Comparison of ENCODE assay signal across 8 mouse cellular contexts in the genomic region with DNA sequence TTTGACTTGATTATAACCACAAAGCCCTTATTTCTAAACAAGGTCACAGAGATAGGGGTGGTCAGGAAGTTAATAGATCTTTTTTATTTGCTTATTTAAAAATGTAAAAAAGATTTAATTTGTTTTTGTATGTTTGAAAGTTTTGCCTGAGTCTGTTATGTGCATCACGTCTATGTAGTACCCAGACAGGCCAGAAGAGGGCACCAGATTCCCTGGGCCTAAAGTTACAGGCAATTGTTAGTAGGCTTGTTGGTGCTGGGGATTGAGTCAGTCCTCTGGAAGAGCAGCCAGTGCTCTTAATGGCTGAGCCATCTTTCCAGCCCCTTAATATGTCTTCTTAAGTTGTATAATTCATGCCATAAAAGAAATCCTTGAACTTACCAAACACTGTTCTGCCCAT.
DNase-seq lines count a peak whose midpoint lies in the region; ATAC-seq and TF ChIP-seq lines count a peak whose summit lies in the region.

No protein-coding gene starts in this region.

- no peaks in the 10 kb centered on the region for H3K9me3 ChIP-seq in hindbrain, embryonic 11.5 days (ENCODE audit: control insufficient read depth, low read length)
- H3K9me3 ChIP-seq in hindbrain, embryonic 16.5 days (ENCODE audit: control insufficient read depth, low read length): no peaks in the 10 kb centered on the region
- peaks cover 7% of the 10 kb centered on the region for H3K9me3 ChIP-seq in E14TG2a.4 (ENCODE audit: low read length)
- H3K9me3 ChIP-seq in embryonic facial prominence, embryonic 11.5 days (replicated peaks; ENCODE audit: control insufficient read depth, low read length): no peaks in the 10 kb centered on the region

- intact Hi-C loops in heart, postnatal 10 days (cut with DNase I): loop anchor here (2.0 kb wide), 1 partner anchor 174 kb away; no protein-coding TSS in a partner anchor

- H3K27me3 ChIP-seq in hindbrain, embryonic 11.5 days (ENCODE audit: control insufficient read depth, insufficient read depth, low read length): no peaks in the 10 kb centered on the region
- no peaks in the 10 kb centered on the region for H3K27me3 ChIP-seq in hindbrain, embryonic 16.5 days (replicated peaks; ENCODE audit: control insufficient read depth, insufficient read depth, low read length)
- 0 out of 2 replicates have a peak, but pooled peaks cover 4% of the 10 kb centered on the region for H3K27me3 ChIP-seq in E14TG2a.4 (ENCODE audit: insufficient read depth, low read length)
- no peaks in the 10 kb centered on the region for H3K27me3 ChIP-seq in embryonic facial prominence, embryonic 11.5 days (ENCODE audit: control insufficient read depth, insufficient read depth, low read length)

- no peak overlapping the region for H3K4me2 ChIP-seq in hindbrain, embryonic 11.5 days (replicated peaks; ENCODE audit: low read depth, low read length)
- H3K4me2 ChIP-seq in hindbrain, embryonic 16.5 days (ENCODE audit: low read length): no peak overlapping the region
- H3K4me2 ChIP-seq in embryonic facial prominence, embryonic 11.5 days (ENCODE audit: low read depth, low read length): no peak overlapping the region

- WGBS in hindbrain, embryonic 11.5 days: 45% methylated on average over 1 of the region's 1 CpGs
- 46% methylated on average over 1 of the region's 1 CpGs for WGBS in hindbrain, embryonic 16.5 days
- 54% methylated on average over 1 of the region's 1 CpGs for whole genome bisulfite sequencing in embryonic facial prominence, embryonic 11.5 days

- DNase-seq in hindbrain, embryonic 11.5 days (ENCODE audit: low spot score): peak; percentile 29
- DNase-seq in 3T3-L1 (ENCODE audit: low read depth, low spot score): peak; percentile 35
- peak; percentile 6 for DNase-seq in embryonic facial prominence, embryonic 11.5 days (ENCODE audit: low spot score)
- DNase-seq in left cerebral cortex, adult 8-10 months (ENCODE audit: low spot score in 2 of 2): no peak
- no peak for DNase-seq in heart, postnatal 10 days

- H3K4me3 ChIP-seq in hindbrain, embryonic 11.5 days (ENCODE audit: low read depth, low read length): no peak overlapping the region
- H3K4me3 ChIP-seq in hindbrain, embryonic 16.5 days (ENCODE audit: low read length): no peak overlapping the region
- no peak overlapping the region for H3K4me3 ChIP-seq in E14TG2a.4 (replicated peaks; ENCODE audit: low read length)
- H3K4me3 ChIP-seq in embryonic facial prominence, embryonic 11.5 days (ENCODE audit: low read depth, low read length): no peak overlapping the region

- no peaks in the 10 kb centered on the region for H3K4me1 ChIP-seq in hindbrain, embryonic 11.5 days (replicated peaks; ENCODE audit: control insufficient read depth, insufficient read depth, low read length)
- no peaks in the 10 kb centered on the region for H3K4me1 ChIP-seq in hindbrain, embryonic 16.5 days (ENCODE audit: control insufficient read depth, insufficient read depth, low read depth, low read length)
- no peaks in the 10 kb centered on the region for H3K4me1 ChIP-seq in E14TG2a.4 (replicated peaks; ENCODE audit: low read depth, low read length)
- H3K4me1 ChIP-seq in embryonic facial prominence, embryonic 11.5 days (ENCODE audit: control insufficient read depth, insufficient read depth, low read length): no peaks in the 10 kb centered on the region

- no peak for ATAC-seq in hindbrain, embryonic 11.5 days (ENCODE audit: low FRiP score)
- ATAC-seq in hindbrain, embryonic 16.5 days: no peak
- ATAC-seq in embryonic facial prominence, embryonic 11.5 days (replicated peaks; ENCODE audit: insufficient number of reproducible peaks, low FRiP score, low TSS enrichment, low read depth): no peak
- no peak for ATAC-seq in inflammation-experienced regulatory T-cells, adult 6 months

- H3K9ac ChIP-seq in hindbrain, embryonic 11.5 days (ENCODE audit: low read depth, low read length): no peak overlapping the region
- no peak overlapping the region for H3K9ac ChIP-seq in hindbrain, embryonic 16.5 days (ENCODE audit: low read depth, low read length)
- no peak overlapping the region for H3K9ac ChIP-seq in embryonic facial prominence, embryonic 11.5 days (replicated peaks; ENCODE audit: low read length)

- TF ChIP-seq CTCF in E14TG2a.4 (conservative IDR thresholded peaks at IDR 0.05; ENCODE audit: low read length): peak; percentile 87

- H3K36me3 ChIP-seq in hindbrain, embryonic 11.5 days (ENCODE audit: control insufficient read depth, insufficient read depth, low read length): no peaks in the 10 kb centered on the region
- H3K36me3 ChIP-seq in hindbrain, embryonic 16.5 days (ENCODE audit: control insufficient read depth, insufficient read depth, low read length): no peaks in the 10 kb centered on the region
- H3K36me3 ChIP-seq in E14TG2a.4 (ENCODE audit: insufficient read depth, low read length): no peaks in the 10 kb centered on the region
- no peaks in the 10 kb centered on the region for H3K36me3 ChIP-seq in embryonic facial prominence, embryonic 11.5 days (replicated peaks; ENCODE audit: control insufficient read depth, insufficient read depth, low read depth, low read length)

- no peak overlapping the region for H3K27ac ChIP-seq in hindbrain, embryonic 11.5 days (ENCODE audit: low read depth, low read length)
- H3K27ac ChIP-seq in hindbrain, embryonic 16.5 days (ENCODE audit: low read depth, low read length): no peak overlapping the region
- H3K27ac ChIP-seq in embryonic facial prominence, embryonic 11.5 days (replicated peaks; ENCODE audit: low read depth, low read length): no peak overlapping the region

Comparison
In these comparisons a context has a peak if more than half of its experiments do, and no peak if none do; other contexts are left out.
1. DNase-seq: peak in hindbrain, embryonic 11.5 days (single experiment), 3T3-L1 (single experiment) and embryonic facial prominence, embryonic 11.5 days (single experiment); none in left cerebral cortex, adult 8-10 months (0 of 2) and heart, postnatal 10 days (0 of 2).